Mouse (Mus musculus): ENCODE results near the gene Tm6sf1.

DNA sequence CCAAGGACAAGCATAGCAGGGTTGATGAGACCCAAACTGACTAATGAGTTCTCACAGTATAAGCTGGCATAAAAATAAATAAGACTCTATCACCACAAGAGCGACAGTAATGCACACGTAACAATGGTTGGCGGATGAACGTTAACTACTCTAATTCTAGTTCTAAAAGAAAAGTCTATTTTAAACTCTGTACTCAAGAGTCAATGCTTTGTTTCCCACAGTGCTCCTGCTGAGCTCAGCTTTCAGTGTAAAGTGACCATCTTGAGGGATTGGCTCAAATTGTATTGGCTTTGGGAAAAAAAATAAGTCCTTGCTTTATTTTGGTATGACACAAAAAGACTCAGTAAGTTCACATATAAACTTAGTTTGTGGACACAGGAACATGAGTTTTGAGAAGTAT is 26.3 kb downstream of the Tm6sf1 start:
- TF ChIP-seq POLR2A (IDR thresholded peaks at IDR 0.05; ENCODE audit: insufficient read length, low read depth) (no peak), MAX (IDR thresholded peaks at IDR 0.05; ENCODE audit: low read depth) (no peak)
